Mouse (Mus musculus) myocyte (in vitro differentiated cells): ENCODE results near the gene Phactr4.

Source experiments
- CEBPB ChIP-seq: IDR thresholded peaks from 2 replicates; pipeline ENCODE4 v1.6.1; 2011; ENCODE audit warnings: mild to moderate bottlenecking, moderate library complexity; ENCODE audit not compliant: poor library complexity, insufficient read depth, severe bottlenecking
- E2F4 ChIP-seq: IDR thresholded peaks from one replicate; pipeline ENCODE4 v1.6.1; 2011; ENCODE audit warnings: mild to moderate bottlenecking, control low read depth, moderate library complexity; ENCODE audit not compliant: insufficient read depth
- MAX ChIP-seq: IDR thresholded peaks from one replicate; pipeline ENCODE4 v1.6.1; 2011; ENCODE audit warnings: low read depth, mild to moderate bottlenecking, control low read depth
- MYOD1 ChIP-seq, 3 experiments: IDR thresholded peaks; one replicate each; pipeline ENCODE4 v1.6.1; 2011; ENCODE audit warnings: control low read depth in 2 of 3, low read depth in 2 of 3, mild to moderate bottlenecking in 2 of 3, moderate library complexity in 1 of 3; ENCODE audit not compliant: insufficient read length in 2 of 3, control insufficient read depth in 1 of 3
- POLR2A ChIP-seq: IDR thresholded peaks from one replicate; pipeline ENCODE4 v1.6.1; 2011; ENCODE audit warnings: low read depth, mild to moderate bottlenecking, control low read depth, moderate library complexity; ENCODE audit not compliant: insufficient read length
- TCF12 ChIP-seq: IDR thresholded peaks from one replicate; pipeline ENCODE4 v1.6.1; 2011; ENCODE audit warnings: mild to moderate bottlenecking, control low read depth; ENCODE audit not compliant: poor library complexity, insufficient read depth, severe bottlenecking
- TCF3 ChIP-seq: IDR thresholded peaks from one replicate; pipeline ENCODE4 v1.6.1; 2011; ENCODE audit warnings: low read depth, control low read depth; ENCODE audit not compliant: insufficient read length

DNA sequence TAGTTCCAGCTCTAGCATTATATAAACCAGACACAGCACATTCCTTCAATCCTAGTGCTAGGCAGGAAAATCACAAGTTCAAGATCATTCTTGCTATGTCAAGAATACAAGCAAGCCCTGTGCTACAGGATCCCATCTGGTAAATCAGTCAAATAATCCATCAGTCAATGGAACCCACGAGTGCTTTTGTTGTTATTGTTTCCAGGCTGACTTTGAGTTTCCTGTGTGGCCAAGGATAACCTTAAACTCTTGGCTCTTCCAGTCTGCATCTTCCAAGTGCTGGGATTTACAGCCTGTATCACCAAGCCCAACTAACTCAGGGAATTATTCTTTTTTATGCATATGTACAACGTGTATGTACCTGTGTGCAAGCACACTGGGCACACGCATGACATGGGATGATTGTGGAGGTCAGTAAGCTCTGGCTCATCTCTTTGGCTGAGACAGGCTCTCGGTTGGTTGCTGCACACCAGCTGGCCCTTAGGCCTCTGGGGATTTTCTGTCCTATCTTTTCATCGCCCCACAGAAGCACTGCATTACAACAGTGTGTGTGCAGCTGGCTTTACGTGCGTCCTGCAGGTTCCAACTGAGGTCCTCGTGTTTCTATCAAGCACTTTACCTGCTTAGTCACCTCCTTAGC lies 36.4 kb downstream of the Phactr4 start:
- TF ChIP-seq CEBPB (no peak), MAX (no peak), TCF3 (no peak), MYOD1 (IDR thresholded peaks at IDR 0.05; ENCODE audit: control insufficient read depth in 1 of 3, insufficient read length in 2 of 3, low read depth in 2 of 3) (no peak), POLR2A (no peak), TCF12 (no peak), E2F4 (no peak)
